Mouse (Mus musculus): ENCODE measurements around the gene Srcin1. TPM values are rescaled to one million over a fixed set of nuclear protein-coding genes. Genes with fewer than 3 reads are reported as not detected.

Gene Srcin1
- total RNA-seq, 1 experiment from 2014 or later: 9.9 TPM

- no peak for DNase-seq
These were observed 67.8 kb downstream of the Srcin1 start for GRCm38 (mm10) chr11:97508198-97508597.

- no peak for DNase-seq
These were observed 69.7 kb downstream of the Srcin1 start for GRCm38 (mm10) chr11:97506331-97506730.

- DNase-seq: no peak
These were observed 70.2 kb downstream of the Srcin1 start for GRCm38 (mm10) chr11:97505784-97506183.

- DNase-seq: no peak
These were observed 73.1 kb downstream of the Srcin1 start for GRCm38 (mm10) chr11:97502846-97503245.

- DNase-seq: no peak
These were observed 73.6 kb downstream of the Srcin1 start for GRCm38 (mm10) chr11:97502383-97502782.

- no peak for DNase-seq
These were observed 75.1 kb downstream of the Srcin1 start for GRCm38 (mm10) chr11:97500720-97501448.

- DNase-seq: no peak
These were observed 75.9 kb downstream of the Srcin1 start, which contains the start of gene 4933428G20Rik for GRCm38 (mm10) chr11:97499865-97500719. Gene 4933428G20Rik (minus strand): TSS chr11:97500340.

GRCm38 (mm10) chr11:97497543-97497942, 78.4 kb downstream of the Srcin1 start:
- no peak for DNase-seq

GRCm38 (mm10) chr11:97492836-97493235, 83.2 kb downstream of the Srcin1 start:
- DNase-seq: no peak

- DNase-seq: no peak
These were observed 84.3 kb downstream of the Srcin1 start for GRCm38 (mm10) chr11:97491640-97492039.

- DNase-seq: peak; percentile 79
These were observed 86.2 kb downstream of the Srcin1 start for GRCm38 (mm10) chr11:97489589-97490324.

- DNase-seq: no peak
These were observed 88.3 kb downstream of the Srcin1 start for GRCm38 (mm10) chr11:97487656-97488055.

GRCm38 (mm10) chr11:97485661-97486060, 90.3 kb downstream of the Srcin1 start:
- no peak for DNase-seq

- DNase-seq: no peak
These were observed 96.2 kb downstream of the Srcin1 start for GRCm38 (mm10) chr11:97479824-97480223.

GRCm38 (mm10) chr11:97479085-97479484, 96.9 kb downstream of the Srcin1 start:
- no peak for DNase-seq

GRCm38 (mm10) chr11:97478345-97478744, 97.6 kb downstream of the Srcin1 start:
- DNase-seq: no peak

GRCm38 (mm10) chr11:97477431-97477830, 98.6 kb downstream of the Srcin1 start:
- peak; percentile 44 for DNase-seq

GRCm38 (mm10) chr11:97476334-97477095, 99.5 kb downstream of the Srcin1 start:
- no peak for DNase-seq

GRCm38 (mm10) chr11:97471276-97471675, 104.7 kb downstream of the Srcin1 start:
- DNase-seq: no peak

- no peak for DNase-seq
These were observed 106.2 kb downstream of the Srcin1 start for GRCm38 (mm10) chr11:97469828-97470227.

GRCm38 (mm10) chr11:97468639-97469287, 107.2 kb downstream of the Srcin1 start:
- DNase-seq: peak; percentile 87
